Mouse (Mus musculus): ENCODE data around the gene Capn8. TPM values are rescaled to one million over a fixed set of nuclear protein-coding genes. Genes with fewer than 3 reads are reported as not detected.

Gene Capn8
- polyA plus RNA-seq, 1 experiment, result 0.24 TPM

GRCm38 (mm10) chr1:182519341-182519740 is 45.5 kb upstream of the Capn8 start:
- peaks cover 2% of the 10 kb centered on the region for H3K4me1 ChIP-seq (ENCODE audit: control insufficient read depth, insufficient read depth, low read length)
- no peaks in the 10 kb centered on the region for H3K9me3 ChIP-seq (replicated peaks; ENCODE audit: control insufficient read depth, insufficient read depth, low read length, poor library complexity, severe bottlenecking)
- H3K36me3 ChIP-seq (ENCODE audit: control insufficient read depth, insufficient read depth, low read length, poor library complexity, severe bottlenecking), result no peaks in the 10 kb centered on the region
- H3K9ac ChIP-seq (ENCODE audit: low read depth, poor library complexity, severe bottlenecking), result no peak overlapping the region
- no peaks in the 10 kb centered on the region for H3K27me3 ChIP-seq (ENCODE audit: control insufficient read depth, insufficient read depth, low read length, poor library complexity, severe bottlenecking)
- H3K27ac ChIP-seq (ENCODE audit: insufficient read depth, low read length), result no peak overlapping the region
- H3K4me3 ChIP-seq (ENCODE audit: low read depth, low read length), result no peak overlapping the region
- TF ChIP-seq EP300 (IDR thresholded peaks at IDR 0.05; ENCODE audit: insufficient read depth, low read depth, low read length) (no peak), POLR2A (IDR thresholded peaks at IDR 0.05; ENCODE audit: insufficient read depth, low read length) (no peak), CTCF (IDR thresholded peaks at IDR 0.05; ENCODE audit: low read depth, low read length) (no peak)

GRCm38 (mm10) chr1:182520091-182520937 is 44.5 kb upstream of the Capn8 start:
- Histone ChIP-seq H3K4me3 (ENCODE audit: low read depth, low read length) (no peak overlapping the region), H3K36me3 (ENCODE audit: control insufficient read depth, insufficient read depth, low read length, poor library complexity, severe bottlenecking) (no peaks in the 10 kb centered on the region), H3K9me3 (replicated peaks; ENCODE audit: control insufficient read depth, insufficient read depth, low read length, poor library complexity, severe bottlenecking) (no peaks in the 10 kb centered on the region), H3K4me1 (ENCODE audit: control insufficient read depth, insufficient read depth, low read length) (peaks cover 2% of the 10 kb centered on the region), H3K9ac (ENCODE audit: low read depth, poor library complexity, severe bottlenecking) (no peak overlapping the region), H3K27me3 (ENCODE audit: control insufficient read depth, insufficient read depth, low read length, poor library complexity, severe bottlenecking) (no peaks in the 10 kb centered on the region), H3K27ac (ENCODE audit: insufficient read depth, low read length) (no peak overlapping the region)
- no peak for TF ChIP-seq EP300 (IDR thresholded peaks at IDR 0.05; ENCODE audit: insufficient read depth, low read depth, low read length)
- no peak for TF ChIP-seq POLR2A (IDR thresholded peaks at IDR 0.05; ENCODE audit: insufficient read depth, low read length)
- no peak for TF ChIP-seq CTCF (IDR thresholded peaks at IDR 0.05; ENCODE audit: low read depth, low read length)

GRCm38 (mm10) chr1:182520938-182521500 is 43.8 kb upstream of the Capn8 start:
- H3K9me3 ChIP-seq (replicated peaks; ENCODE audit: control insufficient read depth, insufficient read depth, low read length, poor library complexity, severe bottlenecking), result no peaks in the 10 kb centered on the region
- no peaks in the 10 kb centered on the region for H3K36me3 ChIP-seq (ENCODE audit: control insufficient read depth, insufficient read depth, low read length, poor library complexity, severe bottlenecking)
- H3K27ac ChIP-seq (ENCODE audit: insufficient read depth, low read length), result no peak overlapping the region
- no peaks in the 10 kb centered on the region for H3K27me3 ChIP-seq (ENCODE audit: control insufficient read depth, insufficient read depth, low read length, poor library complexity, severe bottlenecking)
- TF ChIP-seq CTCF (IDR thresholded peaks at IDR 0.05; ENCODE audit: low read depth, low read length), result no peak
- no peak for TF ChIP-seq EP300 (IDR thresholded peaks at IDR 0.05; ENCODE audit: insufficient read depth, low read depth, low read length)
- no peak for TF ChIP-seq POLR2A (IDR thresholded peaks at IDR 0.05; ENCODE audit: insufficient read depth, low read length)
- peaks cover 2% of the 10 kb centered on the region for H3K4me1 ChIP-seq (ENCODE audit: control insufficient read depth, insufficient read depth, low read length)
- H3K4me3 ChIP-seq (ENCODE audit: low read depth, low read length), result no peak overlapping the region
- no peak overlapping the region for H3K9ac ChIP-seq (ENCODE audit: low read depth, poor library complexity, severe bottlenecking)

GRCm38 (mm10) chr1:182522961-182523360 is 41.8 kb upstream of the Capn8 start:
- peaks cover 9% of the 10 kb centered on the region for H3K4me1 ChIP-seq (ENCODE audit: control insufficient read depth, insufficient read depth, low read length)
- H3K9me3 ChIP-seq (replicated peaks; ENCODE audit: control insufficient read depth, insufficient read depth, low read length, poor library complexity, severe bottlenecking), result no peaks in the 10 kb centered on the region
- no peak overlapping the region for H3K4me3 ChIP-seq (ENCODE audit: low read depth, low read length)
- TF ChIP-seq CTCF (IDR thresholded peaks at IDR 0.05; ENCODE audit: low read depth, low read length) (no peak), POLR2A (IDR thresholded peaks at IDR 0.05; ENCODE audit: insufficient read depth, low read length) (no peak), EP300 (IDR thresholded peaks at IDR 0.05; ENCODE audit: insufficient read depth, low read depth, low read length) (no peak)
- no peaks in the 10 kb centered on the region for H3K27me3 ChIP-seq (ENCODE audit: control insufficient read depth, insufficient read depth, low read length, poor library complexity, severe bottlenecking)
- H3K27ac ChIP-seq (ENCODE audit: insufficient read depth, low read length), result no peak overlapping the region
- H3K9ac ChIP-seq (ENCODE audit: low read depth, poor library complexity, severe bottlenecking), result no peak overlapping the region
- H3K36me3 ChIP-seq (ENCODE audit: control insufficient read depth, insufficient read depth, low read length, poor library complexity, severe bottlenecking), result no peaks in the 10 kb centered on the region

GRCm38 (mm10) chr1:182523692-182524091 is 41.1 kb upstream of the Capn8 start:
- no peaks in the 10 kb centered on the region for H3K27me3 ChIP-seq (ENCODE audit: control insufficient read depth, insufficient read depth, low read length, poor library complexity, severe bottlenecking)

GRCm38 (mm10) chr1:182525601-182526000 is 39.2 kb upstream of the Capn8 start:
- no peaks in the 10 kb centered on the region for H3K9me3 ChIP-seq (replicated peaks; ENCODE audit: control insufficient read depth, insufficient read depth, low read length, poor library complexity, severe bottlenecking)
- no peak overlapping the region for H3K4me3 ChIP-seq (ENCODE audit: low read depth, low read length)
- H3K27me3 ChIP-seq (ENCODE audit: control insufficient read depth, insufficient read depth, low read length, poor library complexity, severe bottlenecking), result no peaks in the 10 kb centered on the region
- no peak for TF ChIP-seq EP300 (IDR thresholded peaks at IDR 0.05; ENCODE audit: insufficient read depth, low read depth, low read length)
- no peak for TF ChIP-seq POLR2A (IDR thresholded peaks at IDR 0.05; ENCODE audit: insufficient read depth, low read length)
- TF ChIP-seq CTCF (IDR thresholded peaks at IDR 0.05; ENCODE audit: low read depth, low read length), result no peak
- peaks cover 8% of the 10 kb centered on the region for H3K4me1 ChIP-seq (ENCODE audit: control insufficient read depth, insufficient read depth, low read length)
- no peaks in the 10 kb centered on the region for H3K36me3 ChIP-seq (ENCODE audit: control insufficient read depth, insufficient read depth, low read length, poor library complexity, severe bottlenecking)
- H3K27ac ChIP-seq (ENCODE audit: insufficient read depth, low read length), result no peak overlapping the region
- H3K9ac ChIP-seq (ENCODE audit: low read depth, poor library complexity, severe bottlenecking), result no peak overlapping the region

More at GRCm38 (mm10) chr1:182523692-182524091, 41.1 kb upstream of the Capn8 start:
- no peak overlapping the region for H3K9ac ChIP-seq (ENCODE audit: low read depth, poor library complexity, severe bottlenecking)
- H3K36me3 ChIP-seq (ENCODE audit: control insufficient read depth, insufficient read depth, low read length, poor library complexity, severe bottlenecking), result no peaks in the 10 kb centered on the region
- H3K4me3 ChIP-seq (ENCODE audit: low read depth, low read length), result no peak overlapping the region
- H3K27ac ChIP-seq (ENCODE audit: insufficient read depth, low read length), result no peak overlapping the region
- H3K9me3 ChIP-seq (replicated peaks; ENCODE audit: control insufficient read depth, insufficient read depth, low read length, poor library complexity, severe bottlenecking), result no peaks in the 10 kb centered on the region
- TF ChIP-seq CTCF (IDR thresholded peaks at IDR 0.05; ENCODE audit: low read depth, low read length), result no peak
- TF ChIP-seq EP300 (IDR thresholded peaks at IDR 0.05; ENCODE audit: insufficient read depth, low read depth, low read length), result no peak
- no peak for TF ChIP-seq POLR2A (IDR thresholded peaks at IDR 0.05; ENCODE audit: insufficient read depth, low read length)
- H3K4me1 ChIP-seq (ENCODE audit: control insufficient read depth, insufficient read depth, low read length), result peaks cover 8% of the 10 kb centered on the region
